Mouse (Mus musculus): Measurements from ENCODE around the gene Gm10643.

Gm10643 gene

GRCm38 (mm10) chr8:84065037-84065436, at the start of gene Gm10643:
Gm10643 (minus strand) TSS chr8:84065137.
- DNase-seq = no peak

- DNase-seq = no peak
Measured at GRCm38 (mm10) chr8:84106216-84107040, 41.5 kb upstream of the Gm10643 start.

- DNase-seq = no peak
Measured at GRCm38 (mm10) chr8:84105676-84106075, 40.7 kb upstream of the Gm10643 start.

GRCm38 (mm10) chr8:84104697-84105609, 40.0 kb upstream of the Gm10643 start, which contains the start of gene Dcaf15:
Dcaf15 (minus strand) TSS chr8:84104768.
- DNase-seq = peak; percentile 99

GRCm38 (mm10) chr8:84104221-84104620, 39.3 kb upstream of the Gm10643 start:
- DNase-seq = peak; percentile 80

GRCm38 (mm10) chr8:84103601-84104000, 38.7 kb upstream of the Gm10643 start:
- DNase-seq = peak; percentile 72

- peak; percentile 41 for DNase-seq
Measured at GRCm38 (mm10) chr8:84101476-84102270, 36.7 kb upstream of the Gm10643 start.

- DNase-seq = no peak
Measured at GRCm38 (mm10) chr8:84098376-84098775, 33.4 kb upstream of the Gm10643 start.

- DNase-seq = no peak
Measured at GRCm38 (mm10) chr8:84096061-84096460, 31.1 kb upstream of the Gm10643 start.

- no peak for DNase-seq
Measured at GRCm38 (mm10) chr8:84090585-84090984, 25.6 kb upstream of the Gm10643 start.

- DNase-seq = no peak
Measured at GRCm38 (mm10) chr8:84089277-84089676, 24.3 kb upstream of the Gm10643 start.

GRCm38 (mm10) chr8:84087821-84088220, 22.9 kb upstream of the Gm10643 start:
- DNase-seq = no peak

GRCm38 (mm10) chr8:84087156-84087555, 22.2 kb upstream of the Gm10643 start:
- DNase-seq = peak; percentile 44

GRCm38 (mm10) chr8:84084341-84085115, 19.6 kb upstream of the Gm10643 start:
- DNase-seq = peak; percentile 33

- peak; percentile 82 for DNase-seq
Measured at GRCm38 (mm10) chr8:84083829-84084241, 18.9 kb upstream of the Gm10643 start.

- no peak for DNase-seq
Measured at GRCm38 (mm10) chr8:84079206-84079605, 14.3 kb upstream of the Gm10643 start.

GRCm38 (mm10) chr8:84076849-84077248, 11.9 kb upstream of the Gm10643 start:
- DNase-seq = no peak

- no peak for DNase-seq
Measured at GRCm38 (mm10) chr8:84076412-84076811, 11.5 kb upstream of the Gm10643 start.

- DNase-seq = no peak
Measured at GRCm38 (mm10) chr8:84073230-84073976, 8.5 kb upstream of the Gm10643 start.

GRCm38 (mm10) chr8:84072321-84072720, 7.4 kb upstream of the Gm10643 start:
- no peak for DNase-seq

- DNase-seq = no peak
Measured at GRCm38 (mm10) chr8:84071921-84072320, 7.0 kb upstream of the Gm10643 start.
